Mouse (Mus musculus): ENCODE data around the gene 4930558C23Rik. TPM values are rescaled to one million over a fixed set of nuclear protein-coding genes. Genes with fewer than 3 reads are reported as not detected.

The 4930558C23Rik gene
- not detected for polyA plus RNA-seq (2014; fragmentation: Illumina TruSeq; extraction: RNeasy Lipid Tissue Mini Kit (QIAGEN cat#74804); ENCODE audit: low read depth, low replicate concordance)

GRCm38 (mm10) chr3:95402741-95403140, at the start of gene 4930558C23Rik:
Gene 4930558C23Rik (minus strand): TSS chr3:95402841.

GRCm38 (mm10) chr3:95434136-95434982, 31.7 kb upstream of the 4930558C23Rik start, which contains the start of gene Arnt:
Gene Arnt (plus strand): TSS chr3:95434388.

GRCm38 (mm10) chr3:95356701-95357449, 45.8 kb downstream of the 4930558C23Rik start, which contains the start of gene Setdb1:
Gene Setdb1 (minus strand): TSS chr3:95357202.

Other genes starting within 250 kb of the 4930558C23Rik start
- gene Sema6c, start 242.4 kb downstream of the 4930558C23Rik start, polyA plus RNA-seq (2014; fragmentation: Illumina TruSeq; extraction: RNeasy Lipid Tissue Mini Kit (QIAGEN cat#74804); ENCODE audit: low read depth, low replicate concordance): not detected
- 28.5 TPM for gene Gabpb2, start 184.9 kb downstream of the 4930558C23Rik start, polyA plus RNA-seq (2014; fragmentation: Illumina TruSeq; extraction: RNeasy Lipid Tissue Mini Kit (QIAGEN cat#74804); ENCODE audit: low read depth, low replicate concordance)
- gene Cdc42se1, start 174.1 kb downstream of the 4930558C23Rik start, polyA plus RNA-seq (2014; fragmentation: Illumina TruSeq; extraction: RNeasy Lipid Tissue Mini Kit (QIAGEN cat#74804); ENCODE audit: low read depth, low replicate concordance): 32.4 TPM
- 29.9 TPM for gene Mllt11, start 170.7 kb downstream of the 4930558C23Rik start, polyA plus RNA-seq (2014; fragmentation: Illumina TruSeq; extraction: RNeasy Lipid Tissue Mini Kit (QIAGEN cat#74804); ENCODE audit: low read depth, low replicate concordance)
- not detected for gene Gm128, start 161.2 kb downstream of the 4930558C23Rik start, polyA plus RNA-seq (2014; fragmentation: Illumina TruSeq; extraction: RNeasy Lipid Tissue Mini Kit (QIAGEN cat#74804); ENCODE audit: low read depth, low replicate concordance)
- gene Bnipl, start 151.6 kb downstream of the 4930558C23Rik start, polyA plus RNA-seq (2014; fragmentation: Illumina TruSeq; extraction: RNeasy Lipid Tissue Mini Kit (QIAGEN cat#74804); ENCODE audit: low read depth, low replicate concordance): not detected
- 221 TPM for gene Mindy1, start 121.5 kb downstream of the 4930558C23Rik start, polyA plus RNA-seq (2014; fragmentation: Illumina TruSeq; extraction: RNeasy Lipid Tissue Mini Kit (QIAGEN cat#74804); ENCODE audit: low read depth, low replicate concordance)
- gene Prune1, start 120.8 kb downstream of the 4930558C23Rik start, polyA plus RNA-seq (2014; fragmentation: Illumina TruSeq; extraction: RNeasy Lipid Tissue Mini Kit (QIAGEN cat#74804); ENCODE audit: low read depth, low replicate concordance): 13.7 TPM
- gene Anxa9, start 95.7 kb downstream of the 4930558C23Rik start, polyA plus RNA-seq (2014; fragmentation: Illumina TruSeq; extraction: RNeasy Lipid Tissue Mini Kit (QIAGEN cat#74804); ENCODE audit: low read depth, low replicate concordance): 1.2 TPM
- 221 TPM for gene Cers2, start 88.0 kb downstream of the 4930558C23Rik start, polyA plus RNA-seq (2014; fragmentation: Illumina TruSeq; extraction: RNeasy Lipid Tissue Mini Kit (QIAGEN cat#74804); ENCODE audit: low read depth, low replicate concordance)
- gene Setdb1, start 45.6 kb downstream of the 4930558C23Rik start, polyA plus RNA-seq (2014; fragmentation: Illumina TruSeq; extraction: RNeasy Lipid Tissue Mini Kit (QIAGEN cat#74804); ENCODE audit: low read depth, low replicate concordance): 15.8 TPM
- gene Arnt, start 31.5 kb upstream of the 4930558C23Rik start, polyA plus RNA-seq (2014; fragmentation: Illumina TruSeq; extraction: RNeasy Lipid Tissue Mini Kit (QIAGEN cat#74804); ENCODE audit: low read depth, low replicate concordance): 62.5 TPM
- 2.9 TPM for gene Ctsk, start 96.4 kb upstream of the 4930558C23Rik start, polyA plus RNA-seq (2014; fragmentation: Illumina TruSeq; extraction: RNeasy Lipid Tissue Mini Kit (QIAGEN cat#74804); ENCODE audit: low read depth, low replicate concordance)
- 147 TPM for gene Ctss, start 123.9 kb upstream of the 4930558C23Rik start, polyA plus RNA-seq (2014; fragmentation: Illumina TruSeq; extraction: RNeasy Lipid Tissue Mini Kit (QIAGEN cat#74804); ENCODE audit: low read depth, low replicate concordance)
- gene Hormad1, start 156.8 kb upstream of the 4930558C23Rik start, polyA plus RNA-seq (2014; fragmentation: Illumina TruSeq; extraction: RNeasy Lipid Tissue Mini Kit (QIAGEN cat#74804); ENCODE audit: low read depth, low replicate concordance): not detected
- 126 TPM for gene Golph3l, start 186.1 kb upstream of the 4930558C23Rik start, polyA plus RNA-seq (2014; fragmentation: Illumina TruSeq; extraction: RNeasy Lipid Tissue Mini Kit (QIAGEN cat#74804); ENCODE audit: low read depth, low replicate concordance)
- 70.2 TPM for gene Ensa, start 222.2 kb upstream of the 4930558C23Rik start, polyA plus RNA-seq (2014; fragmentation: Illumina TruSeq; extraction: RNeasy Lipid Tissue Mini Kit (QIAGEN cat#74804); ENCODE audit: low read depth, low replicate concordance)

All from adrenal gland, adult 10 weeks (tissue).